Mouse (Mus musculus): ENCODE measurements around the gene Wdr63. TPM values are rescaled to one million over a fixed set of nuclear protein-coding genes. Genes with fewer than 3 reads are reported as not detected.

Wdr63 gene
- polyA plus RNA-seq, 1 experiment from 2014 or later = 0.21 TPM

DNA sequence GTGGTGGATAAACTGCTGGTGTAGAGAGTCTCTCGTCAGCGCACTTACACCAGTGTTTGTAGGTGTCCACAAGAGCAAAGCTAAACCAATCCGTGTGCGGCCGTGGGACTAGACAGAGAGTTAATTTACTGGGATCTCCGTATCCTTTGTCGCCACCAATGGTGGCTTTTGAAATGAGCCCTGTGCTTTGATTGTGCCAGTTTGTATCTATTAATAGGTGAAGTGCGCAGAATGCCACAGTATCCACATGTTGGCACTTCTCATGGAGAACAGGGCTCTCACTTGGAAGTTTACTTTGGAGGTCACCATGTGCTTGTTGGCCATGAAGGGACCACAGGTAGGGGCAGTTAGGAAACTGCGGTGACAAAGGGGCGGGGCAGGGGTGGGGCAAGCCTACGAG is 66.5 kb downstream of the Wdr63 start:
- no peak for ATAC-seq (replicated peaks; ENCODE audit: insufficient number of reproducible peaks, low FRiP score, low TSS enrichment)
- 86% methylated on average over 11 of the region's 11 CpGs for WGBS (ENCODE audit: insufficient replicate concordance)
- H3K4me3 ChIP-seq (ENCODE audit: low read depth, low read length) = no peak overlapping the region
- no peak overlapping the region for H3K4me2 ChIP-seq
- H3K27ac ChIP-seq (ENCODE audit: low read depth, low read length) = no peak overlapping the region
- 0 out of 2 replicates have a peak, but pooled peaks cover 3% of the 10 kb centered on the region for H3K9me3 ChIP-seq (replicated peaks; ENCODE audit: control insufficient read depth, low read length)
- H3K9ac ChIP-seq (ENCODE audit: low read depth, low read length) = no peak overlapping the region
- no peaks in the 10 kb centered on the region for H3K27me3 ChIP-seq (ENCODE audit: control insufficient read depth, insufficient read depth, low read length)
- H3K36me3 ChIP-seq (ENCODE audit: control insufficient read depth, insufficient read depth, low read length) = no peaks in the 10 kb centered on the region
- H3K4me1 ChIP-seq (ENCODE audit: control insufficient read depth, insufficient read depth, low read length) = peaks cover 9% of the 10 kb centered on the region; the same call in 1 of the 2 replicates

DNA sequence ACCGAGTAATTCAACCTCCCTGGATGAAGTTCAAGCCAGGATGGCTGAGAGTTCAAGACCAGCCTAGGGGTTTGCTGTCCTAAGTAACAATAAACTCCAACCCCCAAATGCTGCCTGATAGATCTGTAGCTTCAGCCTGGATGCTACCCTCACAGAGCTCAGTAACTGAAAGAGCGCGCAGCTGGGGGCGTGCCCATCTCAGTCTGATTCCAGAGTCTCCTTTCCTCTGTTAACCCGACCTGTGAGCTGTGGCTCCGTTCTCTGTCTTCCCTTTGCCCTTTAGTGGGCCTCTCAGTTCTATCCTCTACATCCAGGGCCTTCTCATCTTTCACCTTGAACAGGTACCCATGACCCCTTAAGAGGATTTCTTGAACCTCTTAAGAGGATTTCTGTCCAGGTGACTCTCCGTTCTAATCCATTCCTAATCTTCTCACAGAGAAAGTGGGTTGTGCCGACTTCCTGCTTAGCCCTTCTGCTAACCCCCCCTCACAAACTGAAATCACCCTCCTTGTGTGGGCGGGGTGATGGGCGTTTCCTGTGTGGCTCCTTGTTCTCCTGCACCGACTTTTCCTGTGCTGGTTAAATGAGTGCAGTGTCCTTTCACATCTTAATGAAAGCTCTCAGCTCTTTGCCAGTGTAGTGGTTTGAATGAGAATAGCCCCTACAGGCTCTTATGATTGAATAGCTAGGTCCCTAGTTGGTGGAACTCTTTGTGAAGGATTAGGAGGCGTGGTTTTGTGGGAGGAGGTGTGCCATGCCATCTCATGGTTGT is 68.6 kb downstream of the Wdr63 start:
- H3K27me3 ChIP-seq (ENCODE audit: control insufficient read depth, insufficient read depth, low read length) = no peaks in the 10 kb centered on the region
- no peak for ATAC-seq (replicated peaks; ENCODE audit: insufficient number of reproducible peaks, low FRiP score, low TSS enrichment)
- 60% methylated on average over 12 of the region's 12 CpGs for WGBS (ENCODE audit: insufficient replicate concordance)

DNA sequence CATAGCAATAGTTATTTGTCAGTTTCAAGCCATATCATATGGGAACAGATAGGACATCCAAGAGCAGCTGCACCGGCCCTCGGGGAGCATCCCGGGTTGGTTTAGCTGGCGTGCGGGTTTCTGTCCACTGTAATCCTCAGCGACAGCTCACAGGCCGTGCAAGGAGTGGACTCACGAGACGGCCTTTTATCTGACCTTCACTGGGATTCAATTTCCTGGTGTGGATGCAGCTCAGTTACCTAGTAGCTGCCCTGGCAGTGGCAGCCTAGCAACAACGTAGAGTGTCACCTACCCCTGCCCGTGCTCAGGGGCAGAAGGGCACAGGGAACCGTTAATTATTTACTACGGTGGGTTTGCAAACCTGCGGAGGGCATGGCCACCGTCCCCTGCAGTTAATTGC is 70.0 kb downstream of the Wdr63 start:
- peaks cover 5% of the 10 kb centered on the region; the same call in 1 of the 2 replicates for H3K4me1 ChIP-seq (ENCODE audit: control insufficient read depth, insufficient read depth, low read length)
- no peaks in the 10 kb centered on the region for H3K27me3 ChIP-seq (ENCODE audit: control insufficient read depth, insufficient read depth, low read length)
- H3K4me3 ChIP-seq (ENCODE audit: low read depth, low read length) = no peak overlapping the region
- no peak for ATAC-seq (replicated peaks; ENCODE audit: insufficient number of reproducible peaks, low FRiP score, low TSS enrichment)
- 0 out of 2 replicates have a peak, but pooled peaks cover 3% of the 10 kb centered on the region for H3K9me3 ChIP-seq (replicated peaks; ENCODE audit: control insufficient read depth, low read length)
- H3K27ac ChIP-seq (ENCODE audit: low read depth, low read length) = no peak overlapping the region
- H3K9ac ChIP-seq (ENCODE audit: low read depth, low read length) = no peak overlapping the region
- H3K4me2 ChIP-seq = no peak overlapping the region; the same call in 1 of the 2 replicates
- 45% methylated on average over 15 of the region's 15 CpGs for WGBS (ENCODE audit: insufficient replicate concordance)
- H3K36me3 ChIP-seq (ENCODE audit: control insufficient read depth, insufficient read depth, low read length) = no peaks in the 10 kb centered on the region

More for the DNA sequence above, 68.6 kb downstream of the Wdr63 start:
- no peak overlapping the region for H3K4me2 ChIP-seq
- H3K9me3 ChIP-seq (replicated peaks; ENCODE audit: control insufficient read depth, low read length) = 0 out of 2 replicates have a peak, but pooled peaks cover 3% of the 10 kb centered on the region
- no peaks in the 10 kb centered on the region for H3K36me3 ChIP-seq (ENCODE audit: control insufficient read depth, insufficient read depth, low read length)
- peaks cover 5% of the 10 kb centered on the region; the same call in 1 of the 2 replicates for H3K4me1 ChIP-seq (ENCODE audit: control insufficient read depth, insufficient read depth, low read length)
- no peak overlapping the region for H3K9ac ChIP-seq (ENCODE audit: low read depth, low read length)
- no peak overlapping the region for H3K4me3 ChIP-seq (ENCODE audit: low read depth, low read length)
- no peak overlapping the region for H3K27ac ChIP-seq (ENCODE audit: low read depth, low read length)

GRCm38 (mm10) chr3:146032976-146033375 is 75.0 kb downstream of the Wdr63 start:
- H3K4me1 ChIP-seq (ENCODE audit: control insufficient read depth, insufficient read depth, low read length) = peaks cover 14% of the 10 kb centered on the region
- no peak overlapping the region for H3K27ac ChIP-seq (ENCODE audit: low read depth, low read length)
- no peaks in the 10 kb centered on the region for H3K36me3 ChIP-seq (ENCODE audit: control insufficient read depth, insufficient read depth, low read length)
- no peaks in the 10 kb centered on the region for H3K9me3 ChIP-seq (replicated peaks; ENCODE audit: control insufficient read depth, low read length)
- H3K27me3 ChIP-seq (ENCODE audit: control insufficient read depth, insufficient read depth, low read length) = no peaks in the 10 kb centered on the region
- H3K9ac ChIP-seq (ENCODE audit: low read depth, low read length) = no peak overlapping the region
- WGBS (ENCODE audit: insufficient replicate concordance) = 79% methylated on average over 5 of the region's 5 CpGs
- H3K4me2 ChIP-seq = no peak overlapping the region
- ATAC-seq (replicated peaks; ENCODE audit: insufficient number of reproducible peaks, low FRiP score, low TSS enrichment) = no peak
- no peak overlapping the region for H3K4me3 ChIP-seq (ENCODE audit: low read depth, low read length)

GRCm38 (mm10) chr3:146030255-146030836 is 77.6 kb downstream of the Wdr63 start:
- Histone ChIP-seq H3K9me3 (replicated peaks; ENCODE audit: control insufficient read depth, low read length) (no peaks in the 10 kb centered on the region), H3K27ac (ENCODE audit: low read depth, low read length) (no peak overlapping the region; the same call in 1 of the 2 replicates), H3K9ac (ENCODE audit: low read depth, low read length) (no peak overlapping the region), H3K4me1 (ENCODE audit: control insufficient read depth, insufficient read depth, low read length) (peaks cover 17% of the 10 kb centered on the region), H3K36me3 (ENCODE audit: control insufficient read depth, insufficient read depth, low read length) (no peaks in the 10 kb centered on the region), H3K4me2 (no peak overlapping the region), H3K27me3 (ENCODE audit: control insufficient read depth, insufficient read depth, low read length) (no peaks in the 10 kb centered on the region), H3K4me3 (ENCODE audit: low read depth, low read length) (no peak overlapping the region)
- WGBS (ENCODE audit: insufficient replicate concordance) = 10% methylated on average over 5 of the region's 5 CpGs
- ATAC-seq (replicated peaks; ENCODE audit: insufficient number of reproducible peaks, low FRiP score, low TSS enrichment) = no peak

GRCm38 (mm10) chr3:146029234-146029633 is 78.7 kb downstream of the Wdr63 start:
- Histone ChIP-seq H3K4me2 (no peak overlapping the region), H3K4me1 (ENCODE audit: control insufficient read depth, insufficient read depth, low read length) (peaks cover 17% of the 10 kb centered on the region), H3K9me3 (replicated peaks; ENCODE audit: control insufficient read depth, low read length) (no peaks in the 10 kb centered on the region), H3K9ac (ENCODE audit: low read depth, low read length) (no peak overlapping the region), H3K4me3 (ENCODE audit: low read depth, low read length) (no peak overlapping the region), H3K27me3 (ENCODE audit: control insufficient read depth, insufficient read depth, low read length) (no peaks in the 10 kb centered on the region), H3K27ac (ENCODE audit: low read depth, low read length) (no peak overlapping the region), H3K36me3 (ENCODE audit: control insufficient read depth, insufficient read depth, low read length) (0 out of 2 replicates have a peak, but pooled peaks cover 3% of the 10 kb centered on the region)
- ATAC-seq (replicated peaks; ENCODE audit: insufficient number of reproducible peaks, low FRiP score, low TSS enrichment) = no peak
- 81% methylated on average over 3 of the region's 3 CpGs for WGBS (ENCODE audit: insufficient replicate concordance)

GRCm38 (mm10) chr3:146028406-146028805 is 79.5 kb downstream of the Wdr63 start:
- H3K9ac ChIP-seq (ENCODE audit: low read depth, low read length) = no peak overlapping the region
- H3K9me3 ChIP-seq (replicated peaks; ENCODE audit: control insufficient read depth, low read length) = no peaks in the 10 kb centered on the region
- no peak overlapping the region for H3K4me2 ChIP-seq
- no peak for ATAC-seq (replicated peaks; ENCODE audit: insufficient number of reproducible peaks, low FRiP score, low TSS enrichment)
- 0 out of 2 replicates have a peak, but pooled peaks cover 5% of the 10 kb centered on the region for H3K36me3 ChIP-seq (ENCODE audit: control insufficient read depth, insufficient read depth, low read length)
- 84% methylated on average over 2 of the region's 2 CpGs for WGBS (ENCODE audit: insufficient replicate concordance)
- no peak overlapping the region for H3K4me3 ChIP-seq (ENCODE audit: low read depth, low read length)
- no peaks in the 10 kb centered on the region for H3K27me3 ChIP-seq (ENCODE audit: control insufficient read depth, insufficient read depth, low read length)
- H3K4me1 ChIP-seq (ENCODE audit: control insufficient read depth, insufficient read depth, low read length) = peaks cover 17% of the 10 kb centered on the region
- no peak overlapping the region for H3K27ac ChIP-seq (ENCODE audit: low read depth, low read length)

DNA sequence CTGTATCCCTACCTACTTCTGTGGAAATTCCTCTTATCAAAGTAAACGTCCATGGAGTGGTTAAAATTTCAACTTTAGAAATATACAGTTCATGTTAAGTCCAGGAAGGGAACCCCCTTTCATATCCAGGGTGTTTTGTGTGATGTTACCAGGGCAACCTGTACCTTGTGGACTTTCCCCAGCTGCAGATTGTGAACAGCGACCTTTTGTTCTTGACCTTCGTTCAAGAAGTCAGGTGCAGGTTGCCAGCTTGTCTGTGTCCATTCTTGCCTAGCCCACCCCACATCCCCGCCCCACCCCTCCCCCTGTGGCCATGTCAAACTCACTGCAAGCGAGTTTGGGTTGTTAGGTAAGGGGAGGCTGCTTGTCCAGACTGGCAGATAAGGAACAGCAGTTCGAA is 80.8 kb downstream of the Wdr63 start:
- Histone ChIP-seq H3K4me2 (no peak overlapping the region), H3K27me3 (ENCODE audit: control insufficient read depth, insufficient read depth, low read length) (no peaks in the 10 kb centered on the region), H3K4me3 (ENCODE audit: low read depth, low read length) (no peak overlapping the region), H3K9me3 (replicated peaks; ENCODE audit: control insufficient read depth, low read length) (no peaks in the 10 kb centered on the region), H3K27ac (ENCODE audit: low read depth, low read length) (no peak overlapping the region), H3K4me1 (ENCODE audit: control insufficient read depth, insufficient read depth, low read length) (peaks cover 17% of the 10 kb centered on the region), H3K9ac (ENCODE audit: low read depth, low read length) (no peak overlapping the region), H3K36me3 (ENCODE audit: control insufficient read depth, insufficient read depth, low read length) (peaks cover 10% of the 10 kb centered on the region; the same call in 1 of the 2 replicates)
- ATAC-seq (replicated peaks; ENCODE audit: insufficient number of reproducible peaks, low FRiP score, low TSS enrichment) = peak; percentile 33; the same call in 1 of the 2 replicates
- 23% methylated on average over 6 of the region's 6 CpGs for WGBS (ENCODE audit: insufficient replicate concordance)
